Mouse (Mus musculus) ovary, adult 18-20 months (tissue): Measurements from ENCODE around the gene Fhit.

Source experiments
- DNase-seq: peaks from one replicate; pipeline ENCODE4 v3.0.0; 2022; ENCODE audit warnings: low spot score, mixed read lengths

The Fhit gene

DNA sequence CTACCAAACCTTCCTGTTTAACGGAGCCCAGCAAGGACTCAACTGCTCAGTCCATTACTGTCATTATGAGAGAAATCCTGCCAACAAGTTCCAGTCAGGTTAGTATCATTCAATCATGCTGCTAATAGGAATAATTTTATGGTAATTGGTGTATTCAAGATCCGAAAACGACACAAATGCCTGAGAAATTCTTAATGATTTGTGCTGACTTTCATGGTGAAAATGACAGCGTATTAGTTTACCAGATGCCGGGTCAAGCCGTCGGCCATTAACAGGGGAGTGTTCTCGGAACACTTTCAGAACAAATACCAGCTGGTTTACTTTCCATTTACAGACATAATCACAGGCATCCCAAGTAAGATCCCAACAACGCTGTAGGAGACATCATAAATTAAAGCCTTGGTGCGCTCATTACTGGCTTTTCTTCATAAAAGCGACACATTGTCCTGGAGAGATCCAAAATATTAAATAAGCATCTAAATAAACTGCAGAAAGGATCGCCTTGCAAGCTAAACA lies 451.0 kb downstream of the Fhit start:
- DNase-seq = no peak

DNA sequence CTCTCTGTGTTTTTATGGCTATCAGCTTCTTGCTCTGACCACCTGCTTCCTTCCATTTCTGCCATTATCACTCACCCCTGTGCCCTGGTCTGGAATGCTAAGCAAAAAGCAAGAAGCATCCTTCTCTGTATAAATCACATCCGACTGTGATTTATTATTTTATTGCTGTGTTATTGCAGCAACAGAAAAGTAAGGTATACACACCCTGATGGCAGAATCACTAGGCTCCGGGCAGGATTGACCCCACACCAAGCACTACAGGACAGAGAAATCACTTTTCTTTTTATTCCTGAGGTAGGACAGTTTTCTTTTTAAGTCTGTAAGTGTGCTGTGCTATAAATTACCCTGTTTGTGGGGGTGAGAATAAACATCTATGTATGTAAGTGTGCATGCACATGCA lies 460.1 kb downstream of the Fhit start:
- DNase-seq = no peak

DNA sequence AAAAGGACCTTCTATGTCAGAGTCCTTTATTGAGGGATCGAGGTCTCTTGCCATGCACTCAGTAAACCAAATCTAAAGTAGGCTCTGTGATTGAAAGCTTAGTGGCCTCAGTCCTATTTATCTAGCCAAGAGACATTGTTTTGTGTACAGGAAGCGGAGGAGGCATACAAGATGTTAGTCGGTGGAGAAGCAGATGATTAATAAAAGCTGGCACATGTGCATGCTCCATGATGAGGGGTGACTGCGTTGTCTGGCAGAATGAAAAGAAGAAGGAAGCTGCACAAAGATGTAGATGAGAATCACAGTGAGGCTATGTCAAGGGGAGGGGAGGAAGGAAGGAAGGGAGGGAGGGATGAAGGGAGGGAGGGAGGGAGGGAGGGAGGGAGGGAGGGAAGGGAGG lies 481.8 kb downstream of the Fhit start:
- no peak for DNase-seq

DNA sequence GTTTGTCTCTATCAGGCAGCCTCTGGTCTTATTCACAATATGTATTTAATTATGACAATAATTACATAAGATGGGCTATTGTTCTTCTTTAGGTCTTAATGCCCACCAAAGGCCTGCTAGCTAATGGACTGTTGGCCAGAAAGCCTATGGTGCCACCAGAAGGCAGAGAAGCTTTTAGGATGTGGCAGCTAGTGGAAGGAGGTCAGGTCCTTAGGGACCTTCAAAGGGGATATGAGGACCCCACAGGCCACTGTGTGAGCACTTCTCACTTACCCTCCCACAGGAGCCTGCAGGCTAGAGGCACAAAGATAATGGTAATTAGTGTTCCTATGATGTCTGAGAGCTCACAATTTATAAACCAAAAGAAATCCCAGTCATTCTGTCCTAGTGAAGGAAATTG lies 482.2 kb downstream of the Fhit start:
- no peak for DNase-seq

DNA sequence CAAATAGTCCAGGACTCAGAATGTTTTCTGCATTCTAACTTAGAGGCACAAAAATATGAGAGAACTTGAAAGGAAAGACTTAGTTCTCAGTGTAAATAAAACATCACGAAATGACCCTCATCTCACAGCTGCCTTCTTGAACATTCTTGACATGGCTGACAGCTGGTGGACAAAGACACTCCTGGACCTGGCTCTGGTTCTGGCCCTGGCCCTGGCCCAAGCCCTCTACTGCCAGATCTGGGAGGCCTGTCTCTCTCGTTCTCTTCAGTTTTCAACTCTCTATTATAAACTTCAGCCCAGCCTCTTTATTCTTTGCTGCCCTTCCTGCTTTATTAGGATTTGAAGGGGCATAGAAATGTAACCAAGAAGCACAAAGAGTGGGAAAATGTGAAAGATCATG lies 484.2 kb downstream of the Fhit start:
- no peak for DNase-seq

DNA sequence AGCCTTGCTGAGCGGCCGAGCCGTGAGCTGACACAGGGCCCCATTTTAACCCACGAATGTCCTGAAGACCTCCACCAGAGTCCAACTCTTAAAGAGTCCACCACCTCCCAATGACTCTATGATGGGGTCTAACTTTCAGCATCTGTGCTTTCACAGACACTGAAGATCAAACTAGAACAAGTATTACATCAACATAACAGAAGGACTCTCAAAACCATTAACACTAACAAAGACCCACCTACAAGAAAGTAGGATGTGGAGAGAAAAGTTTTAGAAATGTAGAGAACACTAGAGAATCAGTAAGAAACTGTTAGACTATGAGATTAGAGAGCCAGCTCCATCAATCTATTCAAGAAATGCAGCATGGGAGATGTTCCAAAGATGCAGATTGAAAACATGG lies 501.6 kb downstream of the Fhit start:
- no peak for DNase-seq

DNA sequence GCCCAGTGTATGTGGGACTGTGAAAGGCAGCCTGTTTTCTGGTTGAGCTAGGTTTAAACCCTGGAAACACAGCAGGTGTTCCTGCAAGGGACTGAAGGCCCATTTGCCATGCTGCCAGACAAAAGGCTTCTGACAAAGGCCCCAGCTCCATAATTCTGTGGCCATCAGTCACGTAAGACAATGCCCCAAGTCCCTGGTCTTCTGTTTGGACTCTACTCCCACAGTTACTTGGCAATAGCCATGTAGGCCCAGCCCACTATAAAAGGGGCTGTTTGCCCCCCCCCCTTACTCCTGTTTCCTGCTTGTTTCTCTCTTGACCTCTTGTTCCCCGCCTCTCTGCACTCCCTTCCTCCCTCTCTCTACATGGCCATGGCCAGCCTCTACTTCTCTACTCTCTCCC lies 502.5 kb downstream of the Fhit start:
- no peak for DNase-seq

DNA sequence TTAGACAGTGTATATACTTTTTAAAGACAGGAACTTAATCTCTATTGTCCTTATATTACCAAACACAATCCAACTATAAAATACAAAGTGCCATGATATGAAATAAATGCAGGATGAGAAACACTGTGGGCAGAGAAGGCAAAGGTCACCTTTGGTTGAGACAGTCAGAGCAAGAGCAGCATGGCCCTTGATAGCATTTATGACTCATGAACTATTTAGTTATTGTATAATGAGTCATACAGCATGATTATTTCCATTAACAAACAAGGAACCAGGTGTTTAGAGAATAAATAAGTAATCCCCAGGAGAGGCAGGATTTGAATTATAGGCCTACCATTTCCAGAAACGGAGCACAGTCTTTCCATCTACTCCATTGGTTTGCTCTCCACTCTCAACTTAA lies 503.6 kb downstream of the Fhit start:
- no peak for DNase-seq

DNA sequence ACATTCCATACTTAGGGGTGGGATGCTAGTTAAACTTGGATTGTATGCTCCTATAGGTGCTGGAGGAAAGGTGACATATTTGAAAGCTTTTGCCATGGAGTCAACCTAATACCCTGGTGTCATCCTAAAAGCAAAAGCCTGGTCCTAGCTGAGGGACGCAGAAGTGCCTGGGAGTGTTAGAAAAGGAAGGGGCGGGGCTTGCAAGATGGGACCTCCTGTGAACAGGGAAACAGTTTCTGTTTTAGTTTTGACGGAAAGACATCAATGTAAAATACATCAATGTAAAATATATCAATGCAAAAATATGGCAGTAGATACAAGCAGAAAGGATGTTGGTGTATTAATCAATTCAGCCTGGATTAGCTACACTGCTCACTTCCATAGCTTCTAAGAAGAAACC lies 504.5 kb downstream of the Fhit start:
- no peak for DNase-seq

DNA sequence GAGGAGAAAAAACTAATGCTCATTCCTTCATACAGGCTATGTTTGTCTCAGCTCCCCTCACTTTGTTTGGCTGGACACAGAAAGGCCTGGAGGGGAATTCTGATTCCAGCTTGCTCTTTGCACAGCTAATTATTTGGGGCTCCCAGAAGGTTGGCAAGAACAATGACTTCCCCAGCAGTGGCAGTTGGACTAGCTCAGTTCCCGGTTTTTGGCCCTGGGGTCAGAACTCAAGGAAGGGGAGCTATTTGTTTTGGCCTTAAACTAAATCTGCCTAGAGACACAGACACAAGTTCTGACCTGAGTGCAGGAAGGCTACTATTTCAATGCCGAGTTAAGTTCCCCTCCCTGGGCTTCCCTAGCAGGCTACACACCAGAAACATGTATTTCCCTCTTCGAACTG lies 506.0 kb downstream of the Fhit start:
- no peak for DNase-seq

DNA sequence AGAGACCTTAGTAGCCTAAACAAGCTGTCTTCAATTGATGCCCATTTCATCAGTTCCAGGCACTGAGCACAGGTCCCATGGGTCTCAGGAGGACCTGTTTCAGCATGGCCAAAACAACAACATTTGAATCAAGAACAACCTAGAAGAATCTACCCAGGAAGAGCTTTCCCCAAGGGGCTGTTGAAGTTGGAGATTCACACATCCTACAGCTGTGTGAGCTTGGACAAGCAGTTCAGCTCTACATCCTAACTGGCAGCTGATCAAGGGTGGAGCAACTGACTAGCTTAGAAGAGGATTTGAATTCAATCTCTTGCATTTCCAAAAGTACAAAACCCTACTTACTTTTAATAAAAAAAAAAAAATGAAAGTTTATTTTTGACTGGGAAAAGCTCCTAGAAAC lies 514.0 kb downstream of the Fhit start:
- DNase-seq = no peak

DNA sequence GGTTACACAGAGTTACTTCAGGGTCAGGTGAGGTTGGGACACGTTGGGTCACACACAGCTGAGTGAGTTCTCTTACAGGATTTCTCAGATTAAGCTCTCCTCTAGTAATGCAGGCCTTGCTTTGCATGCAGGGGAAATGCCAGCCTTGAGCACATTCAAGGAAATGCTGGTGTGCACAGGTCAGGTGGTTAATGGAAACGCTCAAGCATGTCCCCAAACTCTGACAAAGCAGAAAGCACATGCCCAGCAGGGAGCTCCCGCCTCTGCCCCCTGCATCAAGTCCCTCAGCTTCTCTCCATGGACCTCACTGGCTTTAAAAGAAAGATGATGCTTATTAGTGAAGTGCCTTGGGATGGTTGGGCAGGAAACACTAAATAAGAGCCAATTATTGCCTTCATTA lies 530.1 kb downstream of the Fhit start:
- no peak for DNase-seq

DNA sequence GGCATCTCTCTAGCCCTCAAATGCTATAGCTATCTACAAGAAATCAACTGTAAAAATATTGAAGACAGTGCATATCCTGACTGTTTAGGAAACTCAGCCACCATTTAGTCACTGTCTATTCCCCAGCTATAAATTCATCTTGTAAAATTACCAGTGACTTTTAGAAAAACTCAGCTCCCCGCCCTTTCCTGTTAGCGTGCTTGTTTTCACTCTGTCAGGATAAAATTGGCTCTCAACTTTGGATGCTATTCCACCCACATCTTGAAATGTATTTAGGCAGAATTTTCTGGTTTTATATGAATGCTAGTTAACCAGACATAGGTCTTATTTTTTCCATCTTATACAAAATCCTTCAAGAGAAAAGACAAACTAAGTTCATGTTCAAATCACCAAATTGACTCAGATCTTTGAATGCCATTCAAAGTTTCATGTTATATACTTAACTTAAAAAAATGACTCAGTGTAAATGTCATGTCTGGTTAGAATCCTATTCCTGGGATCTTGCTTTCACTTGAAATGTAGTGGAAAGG lies 530.9 kb downstream of the Fhit start:
- no peak for DNase-seq

DNA sequence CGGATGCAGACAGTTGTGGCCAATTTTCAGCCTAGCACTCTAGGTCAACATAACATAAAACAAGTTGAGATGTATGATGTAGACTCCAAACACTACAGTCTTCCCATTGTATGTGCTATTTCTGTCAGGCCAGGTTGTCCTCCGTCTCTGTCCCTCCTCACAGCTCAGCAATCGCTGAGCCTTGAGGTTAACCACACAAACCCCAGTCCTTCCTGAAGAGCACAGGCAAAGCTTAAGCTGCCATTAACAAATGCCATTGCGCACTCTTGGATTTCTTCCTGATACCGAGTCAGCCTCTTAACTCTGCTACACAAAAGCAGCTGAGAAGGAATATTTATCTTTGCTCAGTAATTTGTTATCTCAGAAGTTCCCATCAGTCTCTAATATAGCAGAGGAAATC lies 568.4 kb downstream of the Fhit start:
- no peak for DNase-seq

DNA sequence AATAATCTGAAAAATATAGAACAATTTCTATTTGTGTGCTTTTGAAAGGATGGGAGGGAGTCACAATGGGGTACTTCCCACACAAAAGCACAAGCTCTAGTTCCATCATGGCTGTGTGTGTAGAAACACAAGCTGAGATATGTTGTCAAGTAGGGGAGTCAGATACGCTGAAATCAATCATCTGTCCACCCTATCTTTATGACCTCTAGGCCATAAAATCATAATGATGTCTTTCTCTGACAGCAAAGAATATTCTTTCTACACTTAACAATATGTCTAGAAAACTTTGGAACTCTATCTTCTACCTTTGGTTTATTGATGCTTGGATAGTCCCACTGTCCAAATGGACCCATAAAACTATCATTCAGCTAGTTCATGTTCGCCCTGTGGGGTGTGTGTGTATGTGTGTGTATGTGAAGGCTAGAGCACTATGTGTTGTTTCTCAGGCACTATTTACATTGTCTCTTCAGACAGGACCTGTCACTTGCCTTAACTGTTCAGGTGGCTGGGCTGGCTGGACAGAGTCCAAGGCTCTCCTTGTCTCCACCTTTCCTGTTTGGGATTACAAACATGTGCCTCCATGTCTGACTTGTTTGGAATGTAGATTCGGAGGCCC lies 592.8 kb downstream of the Fhit start:
- no peak for DNase-seq

DNA sequence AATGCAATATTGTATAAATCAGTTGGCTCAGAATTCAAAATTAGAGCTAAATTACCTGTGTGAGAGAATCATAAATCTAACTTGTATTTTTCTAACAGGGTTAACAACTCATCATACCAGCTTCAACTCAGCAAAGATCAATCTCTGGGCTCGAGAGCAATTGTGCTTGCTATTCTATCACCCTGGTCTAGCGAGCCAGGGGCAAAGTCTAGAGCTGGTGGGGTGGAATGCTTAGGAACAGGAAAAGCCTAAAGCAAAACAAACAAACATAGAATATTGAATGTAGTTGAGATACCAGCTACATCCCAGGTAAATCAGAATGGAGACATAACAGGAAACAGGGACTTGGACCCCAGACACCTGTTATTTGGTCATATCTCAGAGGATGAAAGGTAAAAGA lies 594.1 kb downstream of the Fhit start:
- no peak for DNase-seq

DNA sequence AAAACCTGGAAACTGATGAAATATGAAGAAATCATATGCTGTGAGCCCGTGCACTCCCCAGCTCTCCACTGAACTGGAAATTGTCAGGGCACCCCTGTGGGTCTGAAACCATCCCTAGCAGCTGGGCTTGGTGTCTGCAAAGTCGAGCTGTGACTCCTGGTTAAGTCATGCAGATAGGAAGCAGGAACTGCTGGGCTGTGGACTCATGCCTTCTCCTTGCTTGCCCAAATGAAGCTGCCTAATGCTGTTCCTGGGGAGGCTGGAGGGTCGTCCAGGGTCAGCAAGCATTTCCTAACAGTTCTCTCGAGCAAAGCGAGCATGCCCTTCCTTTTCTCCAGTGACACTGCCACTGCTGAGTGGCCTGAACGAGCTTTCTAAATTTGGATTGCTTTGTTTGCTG lies 607.1 kb downstream of the Fhit start:
- DNase-seq = no peak

DNA sequence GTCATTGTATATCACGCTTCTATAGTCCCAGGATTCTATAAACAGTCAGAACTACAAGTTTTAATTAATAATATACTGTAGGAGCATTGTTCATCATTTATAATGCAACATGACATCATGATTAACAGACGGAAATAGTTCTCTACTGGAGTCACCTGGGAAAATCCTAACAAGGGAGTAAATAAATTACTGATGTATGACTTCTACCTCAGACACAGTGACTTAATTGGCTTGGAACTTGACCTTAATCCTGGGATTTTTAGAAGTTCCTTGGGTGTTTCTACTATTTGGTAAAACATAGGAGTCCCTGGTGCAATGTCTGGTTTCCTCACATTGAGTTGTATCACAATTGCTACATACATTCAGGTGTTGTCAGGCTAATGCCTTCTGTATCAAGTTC lies 613.2 kb downstream of the Fhit start:
- no peak for DNase-seq

DNA sequence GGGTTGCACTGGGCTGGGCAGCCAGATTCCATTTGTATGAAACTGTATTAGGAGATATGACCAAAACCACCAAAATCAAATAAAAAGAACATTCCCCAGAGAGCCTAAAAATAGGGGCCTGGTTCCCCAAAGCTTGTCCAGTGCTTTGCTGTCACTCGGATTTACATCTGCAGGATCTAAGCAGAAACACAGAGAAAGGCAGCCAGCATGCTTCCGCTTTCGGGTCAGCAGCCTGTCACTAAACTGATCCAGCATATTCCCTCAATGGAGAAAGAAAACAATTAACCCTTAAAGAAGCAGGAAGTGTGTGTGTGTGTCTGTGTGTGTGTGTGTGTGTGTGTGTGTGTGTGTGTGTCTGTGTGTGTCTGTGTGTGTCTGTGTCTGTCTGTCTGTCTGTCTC lies 615.9 kb downstream of the Fhit start:
- no peak for DNase-seq

DNA sequence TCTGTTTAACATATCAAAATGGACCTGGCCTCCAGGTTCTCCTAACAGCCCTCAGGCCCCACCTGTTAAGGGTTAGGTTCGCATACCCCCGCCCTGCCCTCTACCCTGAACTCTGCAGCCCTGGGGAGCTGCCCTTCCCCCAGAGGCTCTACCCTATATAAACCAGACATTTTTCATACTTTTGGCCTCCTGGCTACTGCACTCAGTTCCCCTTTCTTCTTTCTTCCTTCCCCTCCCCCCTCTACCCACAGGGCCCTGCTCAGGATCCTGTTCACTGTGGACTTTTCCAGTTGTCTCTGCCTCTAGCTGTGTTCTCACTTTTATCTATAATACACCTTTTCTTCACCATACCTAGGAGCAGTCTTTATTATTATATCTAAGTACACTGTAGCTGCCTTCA lies 627.0 kb downstream of the Fhit start:
- DNase-seq = no peak

DNA sequence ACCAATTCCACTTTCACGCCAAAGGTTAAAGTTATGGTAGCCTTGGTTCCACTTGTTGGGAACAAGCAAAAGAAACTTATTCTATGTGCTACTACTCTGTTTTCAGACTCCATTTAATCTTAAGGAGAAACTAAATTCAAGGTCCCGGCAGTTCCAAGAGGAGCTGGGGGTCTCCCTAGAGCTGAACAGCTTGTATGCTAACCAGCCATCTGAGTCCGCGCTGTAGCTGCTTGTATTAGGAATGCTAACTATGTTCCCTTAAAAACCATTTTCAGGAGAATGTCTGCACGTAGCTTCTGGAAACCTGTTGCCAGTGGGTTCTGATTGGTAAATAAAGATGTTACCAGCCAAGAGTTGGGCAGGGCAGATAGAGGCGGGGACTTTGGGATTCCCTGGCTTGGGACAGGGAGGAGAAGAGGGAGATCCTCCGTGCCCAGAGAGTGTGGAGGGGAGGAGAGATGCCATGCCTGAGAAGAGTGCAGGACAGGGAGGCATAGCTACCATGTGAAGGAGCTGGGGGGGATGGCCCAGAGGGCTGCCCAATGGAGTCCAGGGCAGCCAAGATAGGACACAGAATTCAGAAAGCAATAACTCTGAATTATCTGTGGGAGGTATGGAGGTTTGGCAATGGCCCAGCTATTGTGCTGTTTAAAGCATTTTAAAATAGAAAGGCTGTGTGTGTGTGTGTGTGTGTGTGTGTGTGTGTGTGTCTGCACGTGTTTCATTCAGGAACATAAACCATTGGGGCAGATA lies 629.9 kb downstream of the Fhit start:
- DNase-seq = no peak

DNA sequence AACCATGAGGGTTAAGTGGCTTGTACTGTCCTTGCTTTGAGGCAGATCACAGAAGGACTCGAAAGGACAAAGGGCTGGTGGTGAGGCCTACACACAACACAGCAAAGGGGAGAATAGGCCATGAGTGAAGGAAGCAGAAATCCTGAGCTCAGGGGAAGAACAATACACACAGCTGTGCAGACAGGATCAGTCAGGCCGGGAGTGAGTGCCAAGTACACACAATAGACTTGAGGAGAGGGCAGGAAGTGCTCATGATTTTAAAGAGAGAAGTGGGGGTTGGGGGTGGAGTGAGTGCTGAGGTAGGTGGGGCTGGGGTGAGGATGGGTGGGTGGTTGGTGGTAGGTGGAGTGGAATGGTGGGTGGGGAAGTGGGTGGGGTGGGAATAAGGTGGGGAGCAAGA lies 635.0 kb downstream of the Fhit start:
- DNase-seq = no peak

DNA sequence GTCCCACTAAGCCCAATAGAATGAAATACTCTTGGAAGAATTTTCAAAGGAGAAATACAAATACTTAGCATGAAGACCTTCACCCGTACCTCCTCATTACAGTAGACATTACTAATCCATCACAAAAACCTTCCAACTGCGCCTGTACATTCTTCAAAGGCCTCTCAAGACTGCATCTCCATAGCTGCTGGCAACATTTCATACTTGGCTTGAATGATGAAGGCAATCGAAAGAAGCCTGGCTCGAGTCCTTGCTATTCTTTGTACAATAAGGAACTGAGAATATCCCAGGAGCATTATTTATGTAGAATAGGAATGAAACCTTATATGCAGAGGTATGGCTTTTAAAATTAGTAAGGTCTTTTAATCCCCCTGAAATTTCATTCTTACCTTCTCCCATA lies 636.0 kb downstream of the Fhit start:
- DNase-seq = no peak

DNA sequence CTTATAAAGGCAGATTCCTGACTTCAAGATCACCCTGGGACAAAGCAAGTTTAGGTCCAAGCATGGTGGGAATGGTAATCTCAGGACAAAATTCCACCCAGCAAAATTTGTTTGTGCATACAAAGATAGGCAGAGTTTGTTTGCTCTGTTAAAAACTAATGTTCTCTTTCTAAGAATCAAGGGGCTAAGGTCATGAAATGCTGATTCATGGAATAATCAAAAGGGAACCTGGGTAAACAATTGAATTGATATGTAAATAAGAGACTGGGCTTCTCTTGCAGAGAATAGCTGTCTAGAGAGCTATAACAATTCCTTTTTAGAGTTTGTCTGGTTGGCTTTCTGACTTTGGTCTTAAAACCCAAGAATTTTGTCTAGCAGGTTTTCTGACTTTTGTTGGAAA lies 647.8 kb downstream of the Fhit start:
- no peak for DNase-seq
